13 mouse cellular contexts compared by ENCODE assay signal in the genomic region with DNA sequence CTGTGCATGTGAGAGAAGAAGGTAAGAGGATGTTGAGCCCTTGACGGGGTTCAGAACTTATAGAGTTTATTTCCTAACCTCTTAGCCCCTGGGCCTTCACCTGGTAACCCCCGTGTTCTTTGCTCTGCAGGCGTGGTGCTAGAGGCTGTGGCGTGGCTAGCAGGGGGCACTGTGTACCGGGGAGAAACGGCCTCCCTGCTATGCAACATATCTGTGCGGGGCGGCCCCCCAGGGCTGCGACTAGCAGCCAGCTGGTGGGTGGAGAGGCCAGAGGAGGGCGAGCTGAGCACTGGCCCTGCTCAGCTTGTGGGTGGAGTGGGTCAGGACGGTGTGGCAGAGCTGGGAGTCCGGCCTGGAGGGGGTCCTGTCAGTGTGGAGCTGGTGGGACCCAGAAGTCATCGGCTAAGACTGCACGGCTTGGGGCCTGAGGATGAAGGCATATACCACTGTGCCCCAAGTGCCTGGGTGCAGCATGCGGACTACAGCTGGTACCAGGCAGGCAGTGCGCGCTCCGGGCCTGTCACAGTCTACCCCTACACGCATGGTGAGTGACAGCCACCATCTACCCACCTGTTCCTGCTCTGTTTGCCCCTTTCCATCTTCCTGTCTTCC. TPM values are rescaled to one million over a fixed set of nuclear protein-coding genes. Genes with fewer than 3 reads are reported as not detected.
DNase-seq lines count a peak whose midpoint lies in the region; ATAC-seq and TF ChIP-seq lines count a peak whose summit lies in the region.
"Had no signal": no experiment of that assay in that cellular context is flagged by ENCODE, and none has a peak within 500 bp of the region (broad histone marks: within the 10 kb centered on the region; RNA-seq: fewer than 3 reads in every experiment).

No protein-coding gene starts in this region.

- H3K27me3 ChIP-seq in cerebellum, adult 2 months (ENCODE audit: control insufficient read depth, insufficient read depth, low read length) = no peaks in the 10 kb centered on the region
- peaks cover 23% of the 10 kb centered on the region for H3K27me3 ChIP-seq in megakaryocyte, embryonic 14.5 days (replicated peaks)
- no peaks in the 10 kb centered on the region for H3K27me3 ChIP-seq in hindbrain, embryonic 14.5 days (ENCODE audit: control insufficient read depth, insufficient read depth, low read length)
- no peaks in the 10 kb centered on the region for H3K27me3 ChIP-seq in intestine, embryonic 15.5 days (replicated peaks)
- H3K27me3 ChIP-seq: limb, embryonic 15.5 days had no signal

- 19% methylated on average over 19 of the region's 19 CpGs for WGBS in cerebellum, adult 2 months
- WGBS in hindbrain, embryonic 14.5 days = 65% methylated on average over 19 of the region's 19 CpGs
- 87% methylated on average over 19 of the region's 19 CpGs for WGBS in intestine, embryonic 15.5 days

- ATAC-seq in megakaryocyte, adult 5-6 weeks (ENCODE audit: poor library complexity, severe bottlenecking) = no peak
- no peak for ATAC-seq in hindbrain, embryonic 14.5 days (ENCODE audit: low FRiP score)
- no peak for ATAC-seq in intestine, embryonic 15.5 days

- TF ChIP-seq CTCF in cerebellum, adult 2 months (IDR thresholded peaks at IDR 0.05; ENCODE audit: borderline replicate concordance, insufficient read depth, low read depth, low read length) = no peak

- peaks cover 59% of the 10 kb centered on the region for H3K36me3 ChIP-seq in megakaryocyte, embryonic 14.5 days (replicated peaks; ENCODE audit: low read length)
- 0 out of 2 replicates have a peak, but pooled peaks cover 8% of the 10 kb centered on the region for H3K36me3 ChIP-seq in hindbrain, embryonic 14.5 days (replicated peaks; ENCODE audit: control insufficient read depth, insufficient read depth)
- H3K36me3 ChIP-seq in intestine, embryonic 15.5 days = peaks cover 9% of the 10 kb centered on the region; the same call in 1 of the 2 replicates

- no peak overlapping the region for H3K4me3 ChIP-seq in cerebellum, adult 2 months (replicated peaks; ENCODE audit: insufficient read depth, low read depth, low read length)
- H3K4me3 ChIP-seq in megakaryocyte, embryonic 14.5 days (replicated peaks) = peak overlapping the region; percentile 33
- H3K4me3 ChIP-seq in hindbrain, embryonic 14.5 days (replicated peaks; ENCODE audit: low read length) = no peak overlapping the region
- no peak overlapping the region for H3K4me3 ChIP-seq in intestine, embryonic 15.5 days (replicated peaks)
- H3K4me3 ChIP-seq: limb, embryonic 15.5 days had no signal

- peak; percentile 49 to 66 for DNase-seq in cerebellum, adult 2 months
- no peak for DNase-seq in cerebellum, adult 8-10 months
- peak; percentile 70 for DNase-seq in cerebellum, adult 9-11 months
- no peak for DNase-seq in hindbrain, embryonic 14.5 days (ENCODE audit: low spot score)
- no peak for DNase-seq in urinary bladder, postnatal 14 days (ENCODE audit: low spot score)
- DNase-seq: kidney, adult 8-10 months; thymus, adult 2 months had no signal

- peak overlapping the region; percentile 84 for H3K27ac ChIP-seq in cerebellum, adult 2 months (ENCODE audit: insufficient read depth, low read length)
- 0 out of 2 replicates have a peak overlapping the region, but pooled peaks have one; percentile 32 for H3K27ac ChIP-seq in hindbrain, embryonic 14.5 days
- H3K27ac ChIP-seq in intestine, embryonic 15.5 days = no peak overlapping the region
- H3K27ac ChIP-seq: limb, embryonic 15.5 days had no signal

- H3K9me3 ChIP-seq in megakaryocyte, embryonic 14.5 days = no peaks in the 10 kb centered on the region
- H3K9me3 ChIP-seq in hindbrain, embryonic 14.5 days (ENCODE audit: control insufficient read depth, low read length) = no peaks in the 10 kb centered on the region
- no peaks in the 10 kb centered on the region for H3K9me3 ChIP-seq in intestine, embryonic 15.5 days
- H3K9me3 ChIP-seq: limb, embryonic 15.5 days had no signal

- H3K4me1 ChIP-seq in cerebellum, adult 2 months (ENCODE audit: control insufficient read depth, insufficient read depth, low read length) = peaks cover 65% of the 10 kb centered on the region
- H3K4me1 ChIP-seq in megakaryocyte, embryonic 14.5 days = peaks cover 15% of the 10 kb centered on the region
- H3K4me1 ChIP-seq in hindbrain, embryonic 14.5 days (replicated peaks; ENCODE audit: control insufficient read depth, insufficient read depth, low read length) = peaks cover 26% of the 10 kb centered on the region; the same call in 1 of the 2 replicates
- 0 out of 2 replicates have a peak, but pooled peaks cover 8% of the 10 kb centered on the region for H3K4me1 ChIP-seq in intestine, embryonic 15.5 days (replicated peaks)

- no peak overlapping the region for H3K4me2 ChIP-seq in hindbrain, embryonic 14.5 days (replicated peaks)
- no peak overlapping the region for H3K4me2 ChIP-seq in intestine, embryonic 15.5 days (replicated peaks)
- H3K4me2 ChIP-seq: limb, embryonic 15.5 days had no signal

- TF ChIP-seq POLR2A in cerebellum, adult 2 months (IDR thresholded peaks at IDR 0.05; ENCODE audit: borderline replicate concordance, insufficient read depth, low read length) = no peak

- no peak overlapping the region for H3K9ac ChIP-seq in hindbrain, embryonic 14.5 days
- H3K9ac ChIP-seq in intestine, embryonic 15.5 days = no peak overlapping the region
- H3K9ac ChIP-seq: limb, embryonic 15.5 days had no signal

RNA-seq across cellular contexts. Expression of a gene that starts 10.6 kb away (rescaled TPM):
- polyA plus RNA-seq in cerebellum, adult 2 months (2012; rRNA removed) = 116 and 130 TPM in 2 replicates
- 0.13 TPM in 1 of 2 replicates, not detected in the other for polyA plus RNA-seq in megakaryocyte, embryonic 14.5 days (2012; ENCODE audit: insufficient read depth, low replicate concordance)
- total RNA-seq in megakaryocyte, adult 5-6 weeks (2015) = not detected in 2 replicates
- not detected in 2 replicates for total RNA-seq in megakaryocyte, adult 5-6 weeks (2017)
- polyA plus RNA-seq in hindbrain, embryonic 14.5 days (2014; fragmentation: Nextera tagmentation; extraction: Ambion mirVana) = 1.7 and 2.1 TPM in 2 replicates
- polyA plus RNA-seq in intestine, embryonic 15.5 days (2015; fragmentation: Nextera tagmentation; extraction: Ambion mirVana) = 0.08 TPM in 1 of 2 replicates, not detected in the other
- polyA plus RNA-seq: heart, embryonic 16.5 days; small intestine, adult 2 months had no signal

RNA-seq across cellular contexts. Expression of a gene that starts 20.7 kb away (rescaled TPM):
- 535 and 584 TPM in 2 replicates for polyA plus RNA-seq in cerebellum, adult 2 months (2012; rRNA removed)
- 0.03 TPM in 1 of 2 replicates, not detected in the other for polyA plus RNA-seq in megakaryocyte, embryonic 14.5 days (2012; ENCODE audit: insufficient read depth, low replicate concordance)
- total RNA-seq in megakaryocyte, adult 5-6 weeks (2015) = 0.02 TPM in 1 of 2 replicates, not detected in the other
- not detected in 2 replicates for total RNA-seq in megakaryocyte, adult 5-6 weeks (2017)
- 27.9 and 29.5 TPM in 2 replicates for polyA plus RNA-seq in hindbrain, embryonic 14.5 days (2014; fragmentation: Nextera tagmentation; extraction: Ambion mirVana)
- 3.3 TPM in 2 replicates for polyA plus RNA-seq in intestine, embryonic 15.5 days (2015; fragmentation: Nextera tagmentation; extraction: Ambion mirVana)

RNA-seq across cellular contexts. Expression of a gene that starts 22.5 kb away (rescaled TPM):
- 141 and 174 TPM in 2 replicates for polyA plus RNA-seq in cerebellum, adult 2 months (2012; rRNA removed)
- polyA plus RNA-seq in megakaryocyte, embryonic 14.5 days (2012; ENCODE audit: insufficient read depth, low replicate concordance) = 0.12 TPM in 1 of 2 replicates, not detected in the other
- total RNA-seq in megakaryocyte, adult 5-6 weeks (2015) = 0.23 and 0.42 TPM in 2 replicates
- total RNA-seq in megakaryocyte, adult 5-6 weeks (2017) = 0.26 and 0.28 TPM in 2 replicates
- polyA plus RNA-seq in hindbrain, embryonic 14.5 days (2014; fragmentation: Nextera tagmentation; extraction: Ambion mirVana) = 2.8 and 3.5 TPM in 2 replicates
- 0.08 TPM in 2 replicates for polyA plus RNA-seq in intestine, embryonic 15.5 days (2015; fragmentation: Nextera tagmentation; extraction: Ambion mirVana)

RNA-seq across cellular contexts. Expression of a gene that starts 57.1 kb away (rescaled TPM):
- 254 and 269 TPM in 2 replicates for polyA plus RNA-seq in cerebellum, adult 2 months (2012; rRNA removed)
- polyA plus RNA-seq in megakaryocyte, embryonic 14.5 days (2012; ENCODE audit: insufficient read depth, low replicate concordance) = 18.9 and 46.3 TPM in 2 replicates
- 29.6 and 40.0 TPM in 2 replicates for total RNA-seq in megakaryocyte, adult 5-6 weeks (2015)
- 26.1 and 34.4 TPM in 2 replicates for total RNA-seq in megakaryocyte, adult 5-6 weeks (2017)
- polyA plus RNA-seq in hindbrain, embryonic 14.5 days (2014; fragmentation: Nextera tagmentation; extraction: Ambion mirVana) = 64.7 and 69.0 TPM in 2 replicates
- polyA plus RNA-seq in intestine, embryonic 15.5 days (2015; fragmentation: Nextera tagmentation; extraction: Ambion mirVana) = 46.1 and 53.3 TPM in 2 replicates

RNA-seq across cellular contexts. Expression of a gene that starts 57.8 kb away (rescaled TPM):
- polyA plus RNA-seq in cerebellum, adult 2 months (2012; rRNA removed) = 7.5 and 7.9 TPM in 2 replicates
- 4.1 and 7.8 TPM in 2 replicates for polyA plus RNA-seq in megakaryocyte, embryonic 14.5 days (2012; ENCODE audit: insufficient read depth, low replicate concordance)
- 14.1 and 15.5 TPM in 2 replicates for total RNA-seq in megakaryocyte, adult 5-6 weeks (2015)
- total RNA-seq in megakaryocyte, adult 5-6 weeks (2017) = 14.8 and 15.1 TPM in 2 replicates
- 5.6 and 5.9 TPM in 2 replicates for polyA plus RNA-seq in hindbrain, embryonic 14.5 days (2014; fragmentation: Nextera tagmentation; extraction: Ambion mirVana)
- polyA plus RNA-seq in intestine, embryonic 15.5 days (2015; fragmentation: Nextera tagmentation; extraction: Ambion mirVana) = 6.3 and 6.4 TPM in 2 replicates

Comparison
In these comparisons a context has a peak if more than half of its experiments do, and no peak if none do; other contexts are left out.
1. DNase-seq: peak in cerebellum, adult 2 months (2 of 2) and cerebellum, adult 9-11 months (single experiment); none in cerebellum, adult 8-10 months (single experiment), hindbrain, embryonic 14.5 days (single experiment) and urinary bladder, postnatal 14 days (single experiment).
2. RNA of a gene that starts 10.6 kb away (polyA plus RNA-seq): 116 to 130 TPM in cerebellum, adult 2 months; 1.7 to 2.1 TPM in hindbrain, embryonic 14.5 days, 0.13 TPM in megakaryocyte, embryonic 14.5 days and 0.08 TPM in intestine, embryonic 15.5 days; every median in the first group is over 10 times any median in the second.
3. RNA of a gene that starts 20.7 kb away (polyA plus RNA-seq): 535 to 584 TPM in cerebellum, adult 2 months; 27.9 to 29.5 TPM in hindbrain, embryonic 14.5 days, 3.3 TPM in intestine, embryonic 15.5 days and 0.03 TPM in megakaryocyte, embryonic 14.5 days; every median in the first group is over 10 times any median in the second.
4. RNA of a gene that starts 22.5 kb away (polyA plus RNA-seq): 141 to 174 TPM in cerebellum, adult 2 months; 2.8 to 3.5 TPM in hindbrain, embryonic 14.5 days, 0.12 TPM in megakaryocyte, embryonic 14.5 days and 0.08 TPM in intestine, embryonic 15.5 days; every median in the first group is over 10 times any median in the second.